Mouse (Mus musculus) heart, postnatal 0 days (tissue): Measurements from ENCODE around the gene Apba3.

Source experiments
- CTCF ChIP-seq: IDR thresholded peaks from 2 replicates; pipeline ENCODE4 v1.5.1; 2016; ENCODE audit warnings: antibody characterized with exemption, control low read depth, low read depth
- EP300 ChIP-seq: IDR thresholded peaks from 2 replicates; pipeline ENCODE4 v1.6.1; 2016; ENCODE audit warnings: antibody characterized with exemption, low read depth

GRCm38 (mm10) chr10:81279496-81279895 lies 12.7 kb downstream of the Apba3 start:
- TF ChIP-seq CTCF = no peak
- no peak for TF ChIP-seq EP300
